Mouse (Mus musculus): ENCODE results near the gene Tmsb15a. TPM values are rescaled to one million over a fixed set of nuclear protein-coding genes. Genes with fewer than 3 reads are reported as not detected.
A peak's percentile ranks its signal among the peaks of the same experiment; 100 is the strongest.
"Not testable (repeated sequence)": the region's sequence is repeated elsewhere in the genome, so short reads cannot be mapped to it uniquely, and the experiment has no call there.

The Tmsb15a gene
- not detected in 2 replicates for polyA plus RNA-seq (2016; fragmentation: Nextera tagmentation; extraction: Ambion mirVana)

- Histone ChIP-seq H3K27me3 (ENCODE audit: low read depth, poor library complexity, severe bottlenecking) (peaks cover 79% of the 10 kb centered on the region), H3K27ac (no peak within 1 kb of the TSS), H3K4me1 (no peaks in the 10 kb centered on the region), H3K9me3 (replicated peaks) (no peaks in the 10 kb centered on the region), H3K36me3 (no peaks in the 10 kb centered on the region), H3K4me3 (no peak within 1 kb of the TSS)
- 89% methylated on average over 10 of the region's 10 CpGs for WGBS
- no peak for DNase-seq (ENCODE audit: low spot score)
These were observed at the start of gene Tmsb15a for GRCm38 (mm10) chrX:135725161-135725560. TSS of gene Tmsb15a (minus strand) at chrX:135725261.

- Histone ChIP-seq H3K36me3 (peaks cover 3% of the 10 kb centered on the region; the same call in 1 of the 2 replicates), H3K4me3 (no peak overlapping the region), H3K4me1 (no peaks in the 10 kb centered on the region), H3K27me3 (ENCODE audit: low read depth, poor library complexity, severe bottlenecking) (peaks cover 34% of the 10 kb centered on the region), H3K27ac (no peak overlapping the region), H3K9me3 (replicated peaks) (no peaks in the 10 kb centered on the region)
- DNase-seq (ENCODE audit: low spot score), result no peak
- WGBS, result 71% methylated on average over 2 of the region's 2 CpGs
These were observed 43.5 kb upstream of the Tmsb15a start for GRCm38 (mm10) chrX:135768565-135768964.

DNA sequence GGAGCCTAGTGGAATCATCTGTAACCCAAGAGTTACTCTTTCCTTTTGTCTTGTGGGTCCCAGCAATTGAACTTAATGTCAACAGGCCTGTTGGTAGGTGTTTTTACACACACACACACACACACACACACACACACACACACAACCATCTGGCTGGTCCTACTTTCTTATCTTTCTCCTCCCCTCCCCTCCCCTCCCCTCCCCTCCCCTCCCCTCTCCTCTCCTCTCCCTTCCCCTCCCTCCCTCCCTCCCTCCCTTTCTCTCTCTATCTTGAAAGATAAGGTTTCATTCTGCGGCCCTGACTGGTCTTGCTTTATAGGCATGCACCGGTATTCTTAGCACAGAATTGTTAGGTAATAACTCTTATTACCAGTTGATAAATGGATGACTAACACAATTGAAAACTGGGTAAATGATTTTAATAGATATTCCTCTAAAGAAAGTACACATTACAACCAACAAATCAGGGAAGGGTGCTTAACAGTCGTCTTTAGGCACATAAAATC lies 43.0 kb upstream of the Tmsb15a start:
- WGBS, result 75% methylated on average over 3 of the region's 3 CpGs
- H3K27me3 ChIP-seq (ENCODE audit: low read depth, poor library complexity, severe bottlenecking), result peaks cover 34% of the 10 kb centered on the region
- H3K27ac ChIP-seq, result no peak overlapping the region
- no peaks in the 10 kb centered on the region for H3K9me3 ChIP-seq (replicated peaks)
- peaks cover 3% of the 10 kb centered on the region; the same call in 1 of the 2 replicates for H3K36me3 ChIP-seq
- no peaks in the 10 kb centered on the region for H3K4me1 ChIP-seq
- no peak overlapping the region for H3K4me3 ChIP-seq
- no peak for DNase-seq (ENCODE audit: low spot score)

- H3K27ac ChIP-seq, result no peak overlapping the region
- no peaks in the 10 kb centered on the region for H3K9me3 ChIP-seq (replicated peaks)
- no peaks in the 10 kb centered on the region for H3K4me1 ChIP-seq
- peaks cover 17% of the 10 kb centered on the region for H3K36me3 ChIP-seq
- peaks cover 46% of the 10 kb centered on the region for H3K27me3 ChIP-seq (ENCODE audit: low read depth, poor library complexity, severe bottlenecking)
- DNase-seq (ENCODE audit: low spot score), result no peak
- H3K4me3 ChIP-seq, result no peak overlapping the region
These were observed 36.6 kb upstream of the Tmsb15a start for GRCm38 (mm10) chrX:135761707-135762106.

DNA sequence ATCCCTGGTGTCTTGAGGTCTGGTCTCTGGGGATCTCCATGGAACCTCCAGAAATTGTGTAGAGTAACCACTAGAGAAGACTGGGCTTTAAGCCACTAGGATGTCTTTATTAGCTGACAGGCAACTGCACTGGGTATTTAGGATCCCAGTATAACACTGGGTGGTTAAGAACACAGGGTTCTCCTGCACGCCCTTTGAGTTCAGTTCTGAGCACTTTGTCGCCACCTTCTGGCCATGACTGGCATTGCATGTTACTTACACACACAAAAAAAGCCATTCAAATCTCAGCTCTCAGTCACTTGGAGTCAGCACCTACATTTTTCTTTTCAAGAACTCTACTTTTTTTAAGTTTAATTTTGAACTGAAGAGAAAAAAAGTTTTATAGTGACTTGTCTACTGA lies 27.8 kb upstream of the Tmsb15a start:
- 5% methylated on average over 2 of the region's 2 CpGs for WGBS
- Histone ChIP-seq H3K27ac (no peak overlapping the region), H3K4me3 (no peak overlapping the region), H3K9me3 (replicated peaks) (no peaks in the 10 kb centered on the region), H3K27me3 (ENCODE audit: low read depth, poor library complexity, severe bottlenecking) (peaks cover 33% of the 10 kb centered on the region), H3K4me1 (no peaks in the 10 kb centered on the region), H3K36me3 (peaks cover 17% of the 10 kb centered on the region; the same call in 1 of the 2 replicates)
- peak; percentile 68 for DNase-seq (ENCODE audit: low spot score)

DNA sequence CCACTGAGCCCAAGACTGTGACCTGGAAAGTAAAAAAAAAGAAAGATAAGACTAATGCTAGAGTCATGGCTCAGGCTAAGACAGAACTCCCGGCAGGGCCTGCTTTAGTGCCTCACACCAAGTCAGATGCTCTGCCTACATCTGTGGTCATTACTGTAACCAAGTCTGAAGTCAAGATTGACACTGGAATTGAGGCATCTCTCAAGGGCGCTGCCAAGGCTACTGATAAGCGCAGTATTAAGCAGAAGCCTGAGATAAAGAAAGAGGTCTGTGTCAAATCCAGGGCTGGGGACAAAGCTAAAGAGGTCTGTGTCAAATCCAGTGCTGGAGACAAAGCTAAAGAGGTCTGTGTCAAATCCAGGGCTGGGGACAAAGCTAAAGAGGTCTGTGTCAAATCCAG lies 20.3 kb upstream of the Tmsb15a start:
- H3K36me3 ChIP-seq, result peaks cover 24% of the 10 kb centered on the region
- WGBS, result 97% methylated on average over 3 of the region's 3 CpGs
- not testable (repeated sequence) for DNase-seq (ENCODE audit: low spot score); H3K9me3 ChIP-seq (replicated peaks); H3K4me1 ChIP-seq; H3K4me3 ChIP-seq; H3K27ac ChIP-seq
- H3K27me3 ChIP-seq (ENCODE audit: low read depth, poor library complexity, severe bottlenecking), result peaks cover 69% of the 10 kb centered on the region

DNA sequence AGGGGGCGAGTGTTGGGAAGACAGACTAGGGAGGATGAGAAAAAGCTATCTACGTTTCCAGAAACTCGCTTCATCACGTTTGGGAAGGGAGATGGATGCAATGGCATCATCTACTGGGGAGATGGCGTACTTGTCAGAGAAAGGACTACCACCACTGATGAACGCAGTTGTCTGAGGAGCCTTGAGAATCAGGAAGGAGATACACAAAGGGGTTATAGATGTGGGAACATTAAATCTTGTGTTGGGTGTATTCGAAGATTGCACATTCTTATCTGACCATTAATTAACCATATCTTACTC lies 17.9 kb upstream of the Tmsb15a start:
- peak overlapping the region; percentile 66 for H3K4me3 ChIP-seq
- H3K9me3 ChIP-seq (replicated peaks), result no peaks in the 10 kb centered on the region
- peaks cover 18% of the 10 kb centered on the region for H3K36me3 ChIP-seq
- H3K27ac ChIP-seq, result peak overlapping the region; percentile 76
- DNase-seq (ENCODE audit: low spot score), result no peak
- H3K27me3 ChIP-seq (ENCODE audit: low read depth, poor library complexity, severe bottlenecking), result peaks cover 67% of the 10 kb centered on the region
- H3K4me1 ChIP-seq, result 0 out of 2 replicates have a peak, but pooled peaks cover 4% of the 10 kb centered on the region
- WGBS, result 15% methylated on average over 7 of the region's 7 CpGs

- peaks cover 63% of the 10 kb centered on the region for H3K27me3 ChIP-seq (ENCODE audit: low read depth, poor library complexity, severe bottlenecking)
- no peaks in the 10 kb centered on the region for H3K9me3 ChIP-seq (replicated peaks)
- WGBS, result 18% methylated on average over 48 of the region's 48 CpGs
- DNase-seq (ENCODE audit: low spot score), result peak; percentile 75
- 0 out of 2 replicates have a peak, but pooled peaks cover 4% of the 10 kb centered on the region for H3K4me1 ChIP-seq
- peak within 1 kb of the TSS; percentile 76 for H3K27ac ChIP-seq
- peaks cover 18% of the 10 kb centered on the region for H3K36me3 ChIP-seq
- H3K4me3 ChIP-seq, result peak within 1 kb of the TSS; percentile 66
These were observed 17.4 kb upstream of the Tmsb15a start, which contains the start of the genes Armcx5 and Gprasp1 for GRCm38 (mm10) chrX:135742304-135743055. TSS of gene Armcx5 (plus strand) at chrX:135742733. TSS of gene Gprasp1 (plus strand) at chrX:135742733.

GRCm38 (mm10) chrX:135738730-135739520 lies 13.9 kb upstream of the Tmsb15a start:
- Histone ChIP-seq H3K27me3 (ENCODE audit: low read depth, poor library complexity, severe bottlenecking) (peaks cover 55% of the 10 kb centered on the region), H3K27ac (no peak overlapping the region), H3K9me3 (replicated peaks) (no peaks in the 10 kb centered on the region), H3K4me3 (no peak overlapping the region), H3K4me1 (0 out of 2 replicates have a peak, but pooled peaks cover 4% of the 10 kb centered on the region), H3K36me3 (no peaks in the 10 kb centered on the region)
- WGBS, result 92% methylated on average over 2 of the region's 2 CpGs
- no peak for DNase-seq (ENCODE audit: low spot score)

GRCm38 (mm10) chrX:135712845-135713244 lies 12.2 kb downstream of the Tmsb15a start:
- WGBS, result 84% methylated on average over 2 of the region's 2 CpGs
- peaks cover 62% of the 10 kb centered on the region for H3K27me3 ChIP-seq (ENCODE audit: low read depth, poor library complexity, severe bottlenecking)
- no peaks in the 10 kb centered on the region for H3K4me1 ChIP-seq
- H3K27ac ChIP-seq, result no peak overlapping the region
- H3K9me3 ChIP-seq (replicated peaks), result no peaks in the 10 kb centered on the region
- H3K36me3 ChIP-seq, result no peaks in the 10 kb centered on the region
- no peak for DNase-seq (ENCODE audit: low spot score)
- H3K4me3 ChIP-seq, result no peak overlapping the region

DNA sequence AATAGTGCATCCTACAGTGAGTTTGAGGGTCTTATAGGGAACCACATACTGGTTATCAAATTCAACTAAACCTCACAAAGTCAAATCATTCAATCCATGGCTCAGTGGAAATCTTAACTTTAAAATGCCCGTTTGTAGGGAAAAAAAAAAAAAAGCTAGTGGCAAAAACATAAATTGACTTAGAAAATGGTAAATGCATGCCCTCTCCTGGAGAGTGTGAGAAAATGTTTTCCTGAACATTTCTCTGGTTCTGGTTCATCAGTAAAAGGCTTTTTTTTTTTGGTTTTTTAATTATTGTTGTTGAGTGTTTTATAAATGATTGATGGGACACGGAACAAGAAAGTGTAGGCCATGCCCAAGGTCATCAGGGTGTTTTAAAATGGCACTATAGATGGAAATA lies 20.7 kb downstream of the Tmsb15a start:
- DNase-seq (ENCODE audit: low spot score), result no peak
- Histone ChIP-seq H3K4me3 (no peak overlapping the region), H3K9me3 (replicated peaks) (no peaks in the 10 kb centered on the region), H3K27ac (no peak overlapping the region), H3K27me3 (ENCODE audit: low read depth, poor library complexity, severe bottlenecking) (peaks cover 47% of the 10 kb centered on the region), H3K4me1 (no peaks in the 10 kb centered on the region), H3K36me3 (no peaks in the 10 kb centered on the region)
- WGBS, result 51% methylated on average over 2 of the region's 2 CpGs

GRCm38 (mm10) chrX:135703111-135703510 lies 21.9 kb downstream of the Tmsb15a start:
- peaks cover 35% of the 10 kb centered on the region for H3K27me3 ChIP-seq (ENCODE audit: low read depth, poor library complexity, severe bottlenecking)
- H3K4me3 ChIP-seq, result no peak overlapping the region
- no peaks in the 10 kb centered on the region for H3K4me1 ChIP-seq
- H3K9me3 ChIP-seq (replicated peaks), result no peaks in the 10 kb centered on the region
- no peak overlapping the region for H3K27ac ChIP-seq
- 90% methylated on average over 1 of the region's 1 CpGs for WGBS
- no peaks in the 10 kb centered on the region for H3K36me3 ChIP-seq
- DNase-seq (ENCODE audit: low spot score), result no peak

DNA sequence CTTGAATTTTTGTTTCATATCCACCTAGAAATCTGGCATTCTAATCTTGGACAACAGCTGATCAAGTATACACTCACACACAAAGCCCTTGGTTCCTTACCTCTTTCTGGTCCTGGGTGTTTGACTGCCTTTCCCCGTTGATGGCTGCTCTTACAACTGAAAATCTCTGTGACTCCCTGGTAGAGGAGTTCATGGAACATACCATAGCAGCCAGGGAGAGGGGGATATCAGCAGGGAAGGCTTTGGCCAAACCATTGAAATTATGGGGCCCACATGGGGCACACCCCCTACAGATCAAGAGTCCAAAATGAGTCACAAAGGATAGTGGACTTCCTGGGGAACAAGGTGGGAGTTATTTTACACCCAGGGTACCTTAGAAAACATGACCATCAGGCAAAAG lies 31.4 kb downstream of the Tmsb15a start, which contains the start of gene Tcp11x2:
Gene Tcp11x2 (minus strand): TSS at position 158 of the 400 bp plus-strand sequence.
- no peak for DNase-seq (ENCODE audit: low spot score)
- H3K27ac ChIP-seq, result no peak within 1 kb of the TSS
- peaks cover 69% of the 10 kb centered on the region for H3K27me3 ChIP-seq (ENCODE audit: low read depth, poor library complexity, severe bottlenecking)
- no peak within 1 kb of the TSS for H3K4me3 ChIP-seq
- H3K9me3 ChIP-seq (replicated peaks), result no peaks in the 10 kb centered on the region
- no peaks in the 10 kb centered on the region for H3K36me3 ChIP-seq
- H3K4me1 ChIP-seq, result no peaks in the 10 kb centered on the region
- WGBS, result 65% methylated on average over 1 of the region's 1 CpGs
